Mouse (Mus musculus) urinary bladder, postnatal 10 days (tissue): ENCODE measurements around the gene Cd302.

ENCODE experiments used
- DNase-seq: peaks from one replicate; pipeline ENCODE4 v3.0.0; 2022; ENCODE audit warnings: low spot score

The Cd302 gene

GRCm38 (mm10) chr2:60284467-60284821 lies at the start of gene Cd302:
Gene Cd302, minus strand, starts transcription at chr2:60284488.
- DNase-seq = no peak

DNA sequence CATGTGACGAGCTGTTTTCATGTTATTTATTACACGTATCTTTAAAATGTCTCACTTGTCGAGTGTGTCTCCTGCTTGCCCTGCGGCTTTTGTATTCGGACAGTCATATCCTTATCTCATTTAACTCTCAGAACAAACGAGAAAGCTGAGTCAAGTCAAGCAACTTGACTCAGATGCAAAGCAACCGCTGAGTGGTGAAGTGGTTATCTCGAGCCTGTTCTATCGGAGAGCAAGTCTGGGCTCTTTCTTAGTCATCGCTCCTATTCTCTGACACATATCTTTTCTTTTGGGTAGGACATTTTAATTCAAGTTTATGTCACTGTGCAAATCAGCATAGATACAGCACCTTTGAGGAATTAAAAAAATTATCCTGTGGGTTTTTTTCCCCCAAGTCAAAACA lies 44.4 kb upstream of the Cd302 start:
- no peak for DNase-seq

- DNase-seq = no peak
Observed at GRCm38 (mm10) chr2:60327581-60327980, 43.3 kb upstream of the Cd302 start.

DNA sequence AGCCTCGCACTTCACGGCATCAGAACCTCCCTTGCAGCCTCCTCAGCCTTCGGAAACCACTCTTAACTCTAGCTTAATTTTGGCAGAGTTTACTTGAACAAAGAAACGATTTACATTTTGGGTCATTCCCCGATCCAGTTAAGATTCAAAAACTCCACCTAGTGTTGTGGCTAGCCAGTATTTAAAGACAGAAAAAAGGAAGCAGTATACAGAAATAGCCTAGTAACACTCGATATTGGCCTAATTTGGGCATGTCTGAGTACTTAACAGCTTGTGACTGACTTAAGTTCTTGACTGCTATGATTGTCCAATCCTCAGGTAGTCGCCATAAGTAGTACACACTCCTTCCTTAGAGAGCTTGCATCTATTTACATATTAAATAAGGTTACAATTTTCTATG lies 42.7 kb upstream of the Cd302 start:
- no peak for DNase-seq

DNA sequence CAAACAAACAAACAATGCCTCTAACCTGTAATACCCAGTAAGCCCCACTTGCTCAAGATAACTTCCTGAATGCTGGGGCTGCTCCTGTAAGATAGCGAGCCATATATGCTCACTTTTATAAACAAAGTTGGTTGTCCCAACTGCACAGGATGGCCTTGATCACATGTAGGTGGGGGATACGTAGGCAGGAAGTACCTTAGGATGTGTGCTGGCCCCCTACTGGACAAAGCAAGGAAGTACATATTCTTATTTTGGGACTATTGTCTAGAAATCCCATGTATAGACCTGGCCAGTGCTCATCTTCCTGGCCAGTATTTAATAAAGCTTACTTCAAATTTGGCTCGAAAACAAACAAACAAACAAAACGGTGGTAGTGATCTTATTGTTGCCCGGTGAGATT lies 39.1 kb upstream of the Cd302 start:
- DNase-seq = no peak

- DNase-seq = no peak
Observed at GRCm38 (mm10) chr2:60322031-60322726, 37.9 kb upstream of the Cd302 start.

DNA sequence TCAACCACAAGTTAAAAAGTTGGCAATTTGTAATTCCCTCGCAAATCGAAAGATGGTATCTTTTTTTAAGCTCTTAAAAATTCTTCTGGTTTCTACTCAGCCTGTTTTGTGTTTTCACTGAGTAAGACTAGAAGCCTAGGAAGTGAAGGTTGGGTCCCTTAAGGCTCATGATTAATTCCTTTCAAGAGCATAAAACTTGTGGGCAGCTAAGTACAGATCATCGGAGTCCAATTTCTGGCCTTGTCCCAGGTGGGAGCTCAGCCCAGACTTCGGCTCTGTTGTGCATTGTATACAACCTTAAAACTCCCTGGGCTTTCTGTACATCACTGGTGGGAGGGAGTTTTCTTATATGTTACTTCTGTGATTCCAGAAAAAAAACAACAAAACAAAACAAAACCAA lies 19.5 kb upstream of the Cd302 start:
- DNase-seq = no peak

GRCm38 (mm10) chr2:60299323-60299722 lies 15.0 kb upstream of the Cd302 start:
- no peak for DNase-seq

DNA sequence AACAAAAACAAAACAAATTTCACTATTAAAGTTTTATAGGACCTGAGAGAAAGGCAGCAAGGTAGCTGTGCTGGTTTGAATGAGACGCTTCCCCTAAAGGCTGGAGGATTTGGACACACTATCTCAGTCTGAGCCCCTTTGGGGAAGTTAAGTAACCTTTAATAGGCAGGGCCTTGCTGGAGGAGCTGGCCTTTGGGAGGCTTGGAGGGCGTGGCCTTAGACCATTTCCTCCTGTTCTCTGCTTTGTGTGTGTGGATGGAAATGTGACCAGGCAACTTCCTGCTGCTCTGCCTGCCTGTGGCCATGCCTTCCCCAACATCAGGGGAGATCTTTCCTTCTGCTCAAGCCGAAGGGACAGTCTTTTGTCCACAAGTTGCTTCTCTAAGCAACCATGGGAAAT lies 14.0 kb upstream of the Cd302 start:
- no peak for DNase-seq

- no peak for DNase-seq
Observed at GRCm38 (mm10) chr2:60291381-60291780, 7.1 kb upstream of the Cd302 start.

DNA sequence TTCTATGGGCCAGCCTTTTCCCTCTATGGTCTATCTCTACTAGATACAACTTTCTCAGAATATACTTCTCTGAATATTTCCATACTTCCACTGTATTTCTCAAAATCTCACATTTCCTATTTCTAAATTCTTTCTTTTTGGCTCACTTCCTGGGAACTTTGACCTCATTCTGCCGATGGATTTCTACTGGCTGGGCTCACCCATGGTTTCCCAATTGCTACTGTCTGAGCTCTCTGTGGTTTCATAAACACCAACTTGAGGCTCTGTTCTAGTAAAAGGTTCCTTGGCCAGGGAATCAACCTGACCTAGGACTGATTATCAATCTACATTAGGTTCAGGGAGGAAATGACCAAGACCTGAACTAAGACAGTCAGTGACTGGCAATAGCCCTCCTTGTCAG lies 5.2 kb upstream of the Cd302 start:
- no peak for DNase-seq

DNA sequence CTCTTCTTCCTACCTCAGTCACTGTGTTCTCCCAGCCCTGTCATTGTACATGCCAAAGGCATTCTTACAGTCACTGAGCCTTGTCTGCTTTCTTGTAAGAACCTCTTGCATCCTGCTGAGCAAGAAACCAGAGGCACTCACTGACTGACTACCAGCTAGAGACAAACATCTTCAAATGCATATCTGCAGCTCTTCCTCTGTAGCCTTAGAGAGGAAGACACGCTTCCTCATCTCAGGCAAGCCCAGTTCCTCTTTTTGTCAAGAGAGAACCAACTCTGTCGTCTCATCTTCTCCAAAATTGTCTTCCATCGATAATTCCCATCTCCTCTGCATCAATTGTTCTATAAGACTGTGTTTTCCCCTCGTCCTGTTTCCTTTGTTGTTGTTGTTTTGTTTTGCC lies 4.3 kb upstream of the Cd302 start:
- DNase-seq = no peak

GRCm38 (mm10) chr2:60285107-60285617 lies 874 bp upstream of the Cd302 start:
- no peak for DNase-seq

- peak; percentile 11 for DNase-seq
Observed at GRCm38 (mm10) chr2:60283751-60284466, 379 bp downstream of the Cd302 start.

DNA sequence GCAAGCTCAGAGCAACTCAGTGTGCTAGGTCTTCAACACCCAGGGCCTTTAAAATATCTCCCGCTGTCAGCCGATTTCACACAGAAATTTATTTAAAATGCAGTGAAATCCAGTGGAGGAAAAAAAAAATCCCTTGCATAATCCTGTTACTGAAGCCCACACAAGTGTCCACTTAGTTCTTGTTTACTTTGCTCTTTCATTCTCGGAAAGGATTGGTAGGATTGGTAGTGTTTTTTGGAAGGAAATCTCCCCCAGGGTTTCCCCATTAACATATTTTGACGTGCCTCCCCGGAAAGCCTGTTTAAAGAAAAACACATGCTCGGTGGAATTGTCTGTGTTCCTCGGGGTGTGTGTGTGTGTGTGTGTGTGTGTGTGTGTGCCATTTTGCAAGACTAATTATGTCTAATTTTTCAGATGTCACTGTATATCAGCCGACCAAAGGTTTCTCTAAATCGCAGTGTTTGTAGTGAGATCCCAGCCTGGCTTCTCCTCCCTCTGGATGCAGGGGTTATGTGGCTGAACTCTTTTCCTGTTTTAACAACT lies 1.0 kb downstream of the Cd302 start:
- DNase-seq = no peak

GRCm38 (mm10) chr2:60282625-60283024 lies 1.7 kb downstream of the Cd302 start:
- DNase-seq = no peak

DNA sequence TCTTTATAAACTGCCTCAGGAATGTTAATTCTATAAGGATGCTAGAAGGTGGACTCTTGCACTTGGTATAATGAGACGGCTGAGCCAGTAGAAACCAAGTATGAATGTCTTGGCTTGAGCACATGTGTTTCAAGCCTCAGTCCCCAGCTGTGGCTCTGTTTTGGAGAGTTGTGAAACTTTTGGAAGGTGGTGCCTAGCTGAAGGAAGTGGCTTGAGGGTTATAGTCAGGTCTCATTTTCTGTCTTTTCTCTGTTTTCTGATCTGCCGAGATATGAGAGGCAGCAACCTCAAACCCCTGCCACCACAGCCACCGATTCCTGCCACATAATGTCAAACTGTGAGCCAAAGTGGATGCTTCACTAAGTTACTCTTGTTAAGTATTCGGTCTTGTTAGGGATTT lies 5.7 kb downstream of the Cd302 start:
- no peak for DNase-seq

- DNase-seq = no peak
Observed at GRCm38 (mm10) chr2:60269856-60270479, 14.3 kb downstream of the Cd302 start.

DNA sequence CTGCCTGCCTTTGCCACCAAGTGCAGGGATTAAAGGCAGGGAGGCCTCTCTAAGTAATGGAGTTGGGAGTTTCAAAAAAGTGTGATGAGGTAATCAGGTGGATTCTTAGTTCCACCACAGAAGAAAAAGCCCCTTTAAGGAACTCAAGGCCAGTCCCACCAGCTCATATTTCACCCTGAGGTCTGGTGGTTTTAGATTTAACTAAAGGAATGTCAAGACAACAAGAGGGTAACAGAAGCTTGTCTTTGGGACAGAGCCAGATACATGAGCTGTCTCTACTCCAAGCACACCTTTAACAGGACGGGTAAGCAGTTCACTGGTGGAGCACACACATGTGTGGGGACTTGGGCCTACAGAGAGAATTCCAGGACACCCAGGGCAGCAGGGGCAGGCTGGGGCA lies 16.7 kb downstream of the Cd302 start:
- DNase-seq = no peak

- no peak for DNase-seq
Observed at GRCm38 (mm10) chr2:60260621-60261350, 23.5 kb downstream of the Cd302 start.

DNA sequence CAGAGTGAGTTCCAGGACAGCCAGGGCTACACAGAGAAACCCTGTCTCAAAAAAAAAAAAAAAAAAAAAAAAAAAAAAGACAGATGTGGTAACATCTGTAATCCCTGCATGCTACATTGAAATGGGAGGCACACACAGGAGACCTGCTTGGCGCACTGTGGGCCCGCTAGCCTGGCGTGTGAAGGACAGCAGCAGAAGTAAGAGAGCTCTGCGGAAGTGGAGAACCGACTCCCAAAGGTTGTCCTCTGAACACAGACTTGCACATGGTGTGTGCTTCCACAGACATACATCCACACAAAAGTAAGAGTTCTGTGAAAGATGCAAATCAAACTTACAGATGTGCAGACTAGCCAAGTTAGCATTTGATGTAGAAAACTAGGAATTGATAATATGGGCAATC lies 25.1 kb downstream of the Cd302 start:
- DNase-seq = no peak

DNA sequence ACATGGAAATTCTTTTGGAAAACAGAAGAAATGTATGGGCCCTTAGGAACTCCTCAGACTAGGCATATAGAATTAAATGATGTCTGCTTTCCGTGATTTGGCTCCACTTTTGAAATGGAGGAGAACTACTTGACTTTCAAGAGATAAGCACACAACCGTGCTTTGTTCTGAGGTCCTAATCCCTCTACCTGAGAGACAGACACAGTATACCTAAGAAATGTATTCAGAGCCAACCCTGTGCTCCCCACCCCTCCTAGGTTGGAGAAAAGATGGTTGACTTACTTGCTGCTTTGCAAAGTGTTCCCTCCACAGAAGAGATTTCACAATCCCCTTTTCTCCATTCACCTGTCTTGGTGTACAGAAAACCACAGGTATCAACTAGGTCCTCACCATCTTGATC lies 27.5 kb downstream of the Cd302 start:
- no peak for DNase-seq
